Mouse (Mus musculus) midbrain, embryonic 15.5 days (tissue): Measurements from ENCODE around the gene Aldh16a1. TPM values are rescaled to one million over a fixed set of nuclear protein-coding genes. Genes with fewer than 3 reads are reported as not detected.

ENCODE experiments used
- ATAC-seq: fragments of 200-750 bp; cut with Nextera tagmentation; replicated peaks from 2 replicates; pipeline ENCODE4 v1.8.0; 2017; ENCODE audit warnings: moderate TSS enrichment
- H3K27ac ChIP-seq: fragments of 300-500 bp; sonication (generic); 2 replicates; pipeline ENCODE4 v1.5.1; 2015; ENCODE audit warnings: mild to moderate bottlenecking, inconsistent platforms
- H3K27me3 ChIP-seq: fragments of 300-500 bp; sonication (generic); replicated peaks from 2 replicates; pipeline ENCODE4 v1.6.1; 2015; ENCODE audit warnings: inconsistent platforms
- H3K36me3 ChIP-seq: fragments of 300-500 bp; sonication (generic); replicated peaks from 2 replicates; pipeline ENCODE4 v1.6.1; 2015; ENCODE audit warnings: inconsistent platforms
- H3K4me1 ChIP-seq: fragments of 300-500 bp; sonication (generic); 2 replicates; pipeline ENCODE4 v1.6.1; 2015; ENCODE audit warnings: inconsistent platforms
- H3K4me2 ChIP-seq: fragments of 300-500 bp; sonication (generic); 2 replicates; pipeline ENCODE4 v1.6.1; 2015; ENCODE audit warnings: inconsistent platforms, mild to moderate bottlenecking, moderate library complexity
- H3K4me3 ChIP-seq: fragments of 300-500 bp; sonication (generic); 2 replicates; pipeline ENCODE4 v1.5.1; 2015; ENCODE audit warnings: mild to moderate bottlenecking, inconsistent platforms
- H3K9ac ChIP-seq: fragments of 300-500 bp; sonication (generic); 2 replicates; pipeline ENCODE4 v1.6.1; 2015; ENCODE audit warnings: mild to moderate bottlenecking, inconsistent platforms
- H3K9me3 ChIP-seq: fragments of 300-500 bp; sonication (generic); 2 replicates; pipeline ENCODE4 v1.6.1; 2016; ENCODE audit warnings: inconsistent platforms
- WGBS: fragments of 180-500 bp; shearing (Covaris S2); methylation state at CpG from one replicate; pipeline ENCODE4 v1.1.7; 2015; ENCODE audit warnings: mixed read lengths; 5-methylcytosine and 5-hydroxymethylcytosine counted together
- polyA plus RNA-seq: library from polyadenylated mRNA; unstranded; fragments of >200 nt; fragmentation: Nextera tagmentation; extraction: Ambion mirVana; gene quantifications from 2 replicates; pipeline ENCODE4 v1.2.1, GENCODE M21; 2015

Gene Aldh16a1
- polyA plus RNA-seq, 1 experiment from 2014 or later: 16.1 TPM

DNA sequence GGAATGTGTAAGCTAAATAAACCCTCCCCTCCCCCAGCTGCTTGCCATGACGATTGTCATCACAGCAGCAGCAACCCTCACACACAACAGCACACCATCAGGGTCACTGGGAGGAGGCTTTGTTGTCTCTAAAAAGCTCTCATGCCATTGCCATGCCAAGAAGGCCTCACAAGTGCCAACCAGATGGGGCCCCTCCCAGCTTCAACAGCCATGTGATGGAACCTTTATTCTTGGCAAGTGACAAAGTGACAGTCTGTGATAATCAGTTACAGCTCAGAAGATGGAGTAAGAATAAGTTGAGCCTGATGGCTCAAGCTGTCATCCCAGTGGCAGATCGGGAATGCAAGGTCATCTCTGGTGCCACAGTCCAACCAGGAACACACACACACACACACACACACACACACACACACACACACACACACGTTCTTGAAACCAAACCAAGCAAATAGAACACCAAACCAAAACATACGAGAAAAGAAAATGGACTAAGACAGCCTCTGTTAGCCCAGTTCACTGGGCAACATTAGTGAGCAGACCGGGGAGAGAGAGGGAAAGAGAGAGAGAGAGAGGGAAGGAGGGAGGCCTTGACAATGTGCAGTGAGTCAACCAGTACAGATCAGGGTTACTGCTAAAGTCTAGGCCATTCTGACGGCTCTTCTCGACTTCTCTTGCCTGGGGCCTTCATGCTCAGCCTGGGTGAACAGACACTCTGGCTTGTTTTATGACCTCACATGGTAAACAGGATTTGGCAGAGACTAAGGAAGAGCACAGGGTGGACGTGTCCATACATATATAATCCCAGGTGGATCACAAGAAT, 14.3 kb downstream of the Aldh16a1 start:
- H3K9ac ChIP-seq: no peak overlapping the region
- 81% methylated on average over 8 of the region's 8 CpGs for WGBS
- no peaks in the 10 kb centered on the region for H3K27me3 ChIP-seq
- H3K4me2 ChIP-seq: no peak overlapping the region
- peaks cover 8% of the 10 kb centered on the region; the same call in 1 of the 2 replicates for H3K4me1 ChIP-seq
- no peak for ATAC-seq
- no peak overlapping the region for H3K4me3 ChIP-seq
- H3K36me3 ChIP-seq: no peaks in the 10 kb centered on the region
- H3K27ac ChIP-seq: no peak overlapping the region
- no peaks in the 10 kb centered on the region for H3K9me3 ChIP-seq

DNA sequence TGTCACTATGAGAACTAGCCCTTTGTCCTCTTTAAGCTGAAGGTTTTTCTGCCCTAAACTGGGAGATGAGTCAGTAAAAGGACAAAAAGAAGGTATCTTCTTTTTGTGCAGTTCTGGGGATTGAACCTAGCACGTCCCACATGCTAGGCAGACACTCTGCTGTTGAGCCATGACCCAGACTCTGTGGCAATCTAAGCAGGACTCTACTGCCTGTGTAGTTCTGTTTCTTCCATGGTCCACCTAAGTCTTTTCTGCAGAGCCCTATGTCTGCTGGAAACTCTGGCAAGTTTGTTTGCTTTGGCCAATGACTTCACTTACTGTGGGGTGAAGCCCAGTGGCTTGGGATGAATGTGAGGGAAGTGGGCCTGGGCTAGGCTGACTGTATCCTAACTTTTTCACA, 16.0 kb downstream of the Aldh16a1 start:
- Histone ChIP-seq H3K9ac (no peak overlapping the region), H3K9me3 (no peaks in the 10 kb centered on the region), H3K4me3 (no peak overlapping the region), H3K4me1 (peaks cover 8% of the 10 kb centered on the region; the same call in 1 of the 2 replicates), H3K27ac (no peak overlapping the region), H3K4me2 (no peak overlapping the region), H3K27me3 (no peaks in the 10 kb centered on the region), H3K36me3 (no peaks in the 10 kb centered on the region)
- no peak for ATAC-seq
- 84% methylated on average over 1 of the region's 1 CpGs for WGBS

DNA sequence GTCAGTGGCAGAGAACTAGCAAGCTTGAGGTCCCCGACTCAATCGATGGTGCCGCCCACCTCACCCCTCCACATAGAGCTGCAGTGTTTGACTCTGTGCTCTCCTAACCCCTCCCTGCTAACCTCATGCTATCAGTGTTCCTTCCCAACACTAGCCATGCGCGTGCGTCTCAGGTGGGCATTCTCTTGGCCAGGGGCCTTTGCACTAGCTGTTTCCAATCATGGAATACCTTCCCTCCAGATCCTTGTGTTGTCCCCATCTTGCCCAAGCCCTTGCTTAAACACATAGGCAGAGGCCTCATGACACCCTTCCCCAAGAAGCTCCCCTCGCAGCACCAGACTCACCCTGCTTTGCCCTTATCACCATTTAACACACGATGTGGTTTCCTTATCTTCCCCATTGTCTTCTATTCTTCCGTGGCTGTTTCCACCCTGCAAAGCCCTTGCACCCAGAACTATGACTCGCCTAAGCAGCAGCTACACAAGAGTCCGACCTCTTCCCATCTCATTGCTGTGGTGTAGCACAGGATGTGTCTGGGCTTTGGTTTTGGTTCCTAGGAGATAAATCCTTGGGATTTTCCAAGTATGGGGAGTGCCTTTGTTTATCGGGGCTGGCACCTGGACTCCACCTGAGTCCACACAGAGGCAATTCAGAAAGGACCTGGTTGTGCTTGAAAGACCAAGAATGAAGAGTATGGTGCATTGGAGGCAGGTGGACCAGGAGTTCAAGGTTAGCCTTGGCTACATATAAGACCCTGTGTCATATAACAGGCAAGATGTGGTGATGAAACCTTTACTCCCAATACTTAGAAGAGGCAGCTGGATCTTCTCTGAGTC, 17.0 kb downstream of the Aldh16a1 start:
- Histone ChIP-seq H3K9ac (no peak overlapping the region), H3K27ac (no peak overlapping the region), H3K27me3 (no peaks in the 10 kb centered on the region), H3K4me3 (no peak overlapping the region), H3K36me3 (no peaks in the 10 kb centered on the region), H3K9me3 (no peaks in the 10 kb centered on the region), H3K4me1 (peaks cover 8% of the 10 kb centered on the region; the same call in 1 of the 2 replicates), H3K4me2 (no peak overlapping the region)
- ATAC-seq: no peak
- 83% methylated on average over 12 of the region's 12 CpGs for WGBS

DNA sequence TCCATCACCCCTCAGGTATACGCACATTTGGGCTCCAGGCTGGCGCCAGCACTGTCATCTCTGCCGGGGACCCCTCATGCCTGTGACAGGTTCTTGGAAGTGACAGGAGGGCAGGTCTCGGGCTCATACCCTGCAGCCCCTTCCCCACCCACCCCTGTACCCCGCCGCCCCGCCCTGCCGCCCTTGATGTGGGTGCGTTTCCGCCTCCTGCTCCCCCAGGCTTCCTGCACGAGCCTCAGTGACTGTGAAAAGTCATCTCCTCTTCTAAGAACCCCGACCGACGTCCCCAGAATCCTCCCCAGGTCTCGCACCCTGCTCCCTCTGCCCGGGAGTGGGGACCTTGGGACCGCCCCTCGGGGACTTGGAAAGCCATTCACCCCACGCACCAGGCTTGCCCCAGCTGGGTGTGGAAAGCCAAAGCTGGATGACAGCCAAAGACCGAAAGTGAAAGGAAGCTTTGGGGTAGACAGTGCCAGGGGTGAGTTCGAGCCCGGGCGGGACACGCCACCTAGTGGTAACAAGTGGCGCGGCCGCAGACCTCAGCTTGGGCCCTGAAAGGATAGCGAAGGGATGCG, 18.3 kb downstream of the Aldh16a1 start, which contains the start of the genes Gm45713 and Flt3l:
Gm45713 (minus strand) TSS at position 239 of the 575 bp plus-strand sequence.
Flt3l (minus strand) TSS at position 440 of the 575 bp plus-strand sequence.
- H3K36me3 ChIP-seq: no peaks in the 10 kb centered on the region
- ATAC-seq: peak; percentile 79
- no peaks in the 10 kb centered on the region for H3K9me3 ChIP-seq
- no peaks in the 10 kb centered on the region for H3K27me3 ChIP-seq
- H3K4me3 ChIP-seq: peak within 1 kb of the TSS; percentile 38
- H3K9ac ChIP-seq: peak within 1 kb of the TSS; percentile 41; the same call in 1 of the 2 replicates
- H3K27ac ChIP-seq: no peak within 1 kb of the TSS
- peak within 1 kb of the TSS; percentile 61 for H3K4me2 ChIP-seq
- WGBS: 4% methylated on average over 29 of the region's 29 CpGs
- H3K4me1 ChIP-seq: peaks cover 8% of the 10 kb centered on the region; the same call in 1 of the 2 replicates

DNA sequence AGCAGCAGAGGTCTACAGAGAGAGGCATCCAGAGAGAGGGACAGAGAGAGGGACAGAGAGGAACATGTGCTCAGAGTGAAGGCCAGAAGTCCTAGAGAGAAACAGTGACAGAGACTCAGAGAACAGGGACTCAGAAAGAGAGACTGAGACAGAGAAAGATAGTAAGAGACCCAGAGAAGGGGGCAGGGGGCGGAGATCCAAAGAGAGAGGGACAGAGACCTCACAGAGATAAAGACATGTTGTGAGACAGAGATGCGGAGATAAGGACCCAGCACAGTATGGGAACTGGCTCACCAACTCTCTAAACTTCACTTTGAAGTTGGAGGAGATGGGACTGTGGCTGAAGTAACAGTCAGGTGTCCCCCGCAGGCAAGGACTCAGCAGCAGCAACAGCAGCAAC, 19.0 kb downstream of the Aldh16a1 start:
- 85% methylated on average over 3 of the region's 3 CpGs for WGBS
- Histone ChIP-seq H3K4me3 (no peak overlapping the region), H3K36me3 (no peaks in the 10 kb centered on the region), H3K4me2 (no peak overlapping the region), H3K9me3 (no peaks in the 10 kb centered on the region), H3K27ac (no peak overlapping the region), H3K9ac (no peak overlapping the region), H3K4me1 (peaks cover 8% of the 10 kb centered on the region; the same call in 1 of the 2 replicates), H3K27me3 (no peaks in the 10 kb centered on the region)
- no peak for ATAC-seq

DNA sequence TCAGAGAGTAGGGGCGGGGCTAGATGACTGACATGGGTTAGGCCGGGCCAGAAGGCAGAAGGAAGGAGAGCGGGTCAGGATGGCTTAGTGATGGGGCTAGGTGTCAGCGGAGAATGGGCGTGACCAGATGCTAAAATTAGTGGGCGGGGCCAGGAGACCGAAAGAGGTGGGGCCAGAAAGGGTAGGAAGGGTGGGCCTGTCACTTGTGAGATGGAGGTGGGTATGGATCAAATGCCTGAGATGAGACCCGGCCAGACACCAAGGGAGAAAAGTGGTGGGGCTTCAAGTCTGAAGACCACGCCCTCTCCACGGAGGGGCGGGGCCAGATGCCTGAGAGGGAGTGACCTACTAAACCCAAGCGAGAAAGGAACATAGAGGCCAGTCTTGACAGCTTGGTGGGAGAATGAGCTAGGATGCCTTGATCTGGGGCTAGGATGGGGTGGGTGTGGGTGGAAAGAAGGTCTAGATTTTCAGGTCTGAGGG, 19.8 kb downstream of the Aldh16a1 start:
- Histone ChIP-seq H3K36me3 (no peaks in the 10 kb centered on the region), H3K9ac (no peak overlapping the region), H3K4me2 (no peak overlapping the region), H3K27me3 (no peaks in the 10 kb centered on the region), H3K4me3 (no peak overlapping the region), H3K9me3 (no peaks in the 10 kb centered on the region), H3K4me1 (peaks cover 10% of the 10 kb centered on the region; the same call in 1 of the 2 replicates), H3K27ac (no peak overlapping the region)
- WGBS: 8% methylated on average over 12 of the region's 12 CpGs
- ATAC-seq: no peak

DNA sequence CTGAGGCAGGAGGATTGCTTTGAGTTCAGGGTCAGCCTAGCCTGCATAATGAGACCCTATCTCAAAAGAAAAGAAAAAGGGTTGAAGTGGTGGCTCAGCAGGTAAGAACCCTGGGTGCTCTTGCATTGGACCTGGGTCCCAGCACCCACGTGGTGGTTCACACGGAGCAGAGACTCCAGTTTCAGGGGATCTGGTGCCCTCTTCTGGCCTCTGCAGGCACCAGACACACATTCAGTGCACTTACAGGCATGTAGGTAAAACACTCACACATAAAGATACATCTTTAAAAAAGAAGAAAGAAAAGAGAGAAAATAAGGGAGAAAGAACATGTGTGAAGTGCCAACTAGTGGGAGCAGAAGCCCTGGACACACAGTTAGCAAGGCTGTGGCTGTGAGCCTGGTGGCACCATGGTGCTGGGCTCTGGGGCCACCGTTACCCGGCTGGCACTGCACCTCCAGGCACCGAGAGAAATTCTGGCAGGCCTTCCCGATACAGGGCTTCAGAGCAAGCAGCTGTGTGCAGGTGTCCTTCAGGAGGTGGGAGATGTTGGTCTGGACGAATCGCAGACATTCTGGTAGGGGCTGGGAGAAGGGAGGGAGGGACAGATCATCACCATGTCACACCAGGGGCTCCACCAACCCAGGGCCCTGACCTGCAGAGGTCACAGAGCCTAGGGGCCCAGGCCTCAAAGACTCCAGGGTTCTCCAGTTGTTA, 20.8 kb downstream of the Aldh16a1 start:
- WGBS: 75% methylated on average over 8 of the region's 8 CpGs
- ATAC-seq: no peak
- Histone ChIP-seq H3K27me3 (no peaks in the 10 kb centered on the region), H3K4me2 (no peak overlapping the region), H3K27ac (no peak overlapping the region), H3K4me1 (peaks cover 16% of the 10 kb centered on the region; the same call in 1 of the 2 replicates), H3K9ac (no peak overlapping the region), H3K4me3 (no peak overlapping the region), H3K36me3 (no peaks in the 10 kb centered on the region), H3K9me3 (no peaks in the 10 kb centered on the region)

DNA sequence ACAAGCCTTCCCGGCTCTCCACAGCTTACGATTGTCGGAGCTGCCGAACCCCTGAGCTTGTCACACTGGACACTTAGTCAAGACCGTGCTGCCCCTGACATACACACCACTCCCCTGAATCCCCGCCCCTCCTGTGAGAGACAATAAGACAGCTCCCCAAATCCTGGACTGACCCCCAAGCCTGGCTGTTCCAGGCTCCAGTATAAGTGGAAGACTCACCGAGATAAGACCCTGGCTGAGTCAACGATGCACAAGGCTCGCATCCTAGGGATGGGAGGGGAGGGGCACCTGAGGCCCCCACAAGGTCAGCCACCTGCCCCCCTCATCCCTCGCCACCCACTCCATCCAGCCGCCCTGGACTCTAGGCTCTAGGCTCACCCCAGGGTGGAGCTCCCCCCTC, 22.5 kb downstream of the Aldh16a1 start:
- H3K9ac ChIP-seq: no peak overlapping the region
- peaks cover 5% of the 10 kb centered on the region; the same call in 1 of the 2 replicates for H3K36me3 ChIP-seq
- no peak overlapping the region for H3K27ac ChIP-seq
- no peaks in the 10 kb centered on the region for H3K27me3 ChIP-seq
- no peak for ATAC-seq
- no peaks in the 10 kb centered on the region for H3K9me3 ChIP-seq
- H3K4me3 ChIP-seq: no peak overlapping the region
- 79% methylated on average over 11 of the region's 11 CpGs for WGBS
- H3K4me2 ChIP-seq: no peak overlapping the region
- H3K4me1 ChIP-seq: peaks cover 25% of the 10 kb centered on the region

DNA sequence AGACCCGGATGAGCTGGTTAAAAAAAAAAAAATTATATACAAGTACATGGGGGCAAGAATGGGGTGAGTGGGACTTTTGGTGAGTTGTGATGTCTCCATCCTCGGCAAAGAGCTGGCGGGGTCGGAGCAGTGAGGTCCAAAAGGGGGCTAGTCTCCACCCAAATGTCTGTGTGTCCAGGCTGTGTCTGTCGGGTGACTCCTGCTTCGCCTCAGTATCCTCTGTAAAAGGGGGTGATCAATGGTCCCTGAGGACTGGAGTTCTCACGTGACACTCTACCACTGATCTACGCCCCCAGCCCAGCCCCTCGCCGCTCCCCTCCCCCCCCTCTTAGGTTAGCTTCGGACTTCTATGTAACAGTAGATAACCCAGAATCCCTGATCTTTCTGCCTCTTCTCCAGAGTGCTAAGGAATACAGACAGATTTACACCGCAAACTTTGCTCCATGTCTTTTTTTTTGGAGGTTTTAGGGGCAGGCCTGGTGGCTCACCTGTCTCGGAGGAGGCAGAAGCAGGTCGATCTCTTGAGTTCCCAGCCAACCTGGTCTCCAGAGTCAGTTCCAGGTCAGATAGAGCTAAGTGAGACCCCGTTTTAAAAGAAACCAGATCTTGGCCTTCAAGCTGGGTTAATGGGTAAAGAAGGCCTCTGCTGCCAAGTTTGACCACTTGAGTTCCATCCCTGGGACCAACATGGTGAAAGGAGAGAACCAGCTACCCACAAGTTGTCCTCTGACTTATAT, 24.4 kb downstream of the Aldh16a1 start:
- 55% methylated on average over 15 of the region's 15 CpGs for WGBS
- Histone ChIP-seq H3K4me3 (peak overlapping the region; percentile 66), H3K27ac (peak overlapping the region; percentile 93; the same call in 1 of the 2 replicates)

DNA sequence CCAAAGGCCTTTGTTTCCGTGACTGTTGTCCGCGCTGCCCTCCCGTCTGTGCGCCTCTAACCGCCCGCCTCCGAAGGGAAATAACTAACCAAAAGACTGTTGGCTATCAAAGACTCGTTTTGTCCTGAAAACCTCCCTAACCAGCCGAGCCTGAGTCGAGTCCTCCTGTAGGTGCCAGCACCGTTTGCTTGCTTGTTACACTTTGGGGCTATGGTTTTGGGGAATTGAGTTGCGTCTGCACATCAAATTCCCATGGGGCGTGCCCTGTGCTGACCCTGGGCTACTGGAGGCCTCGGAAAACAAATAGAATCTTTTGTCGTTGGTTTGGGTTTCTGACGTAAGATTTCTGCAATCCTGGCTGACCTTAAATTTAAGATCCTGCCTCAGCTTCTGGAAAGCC, 25.1 kb downstream of the Aldh16a1 start:
- peak overlapping the region; percentile 93 for H3K27ac ChIP-seq
- H3K9ac ChIP-seq: peak overlapping the region; percentile 54
- ATAC-seq: no peak
- no peaks in the 10 kb centered on the region for H3K27me3 ChIP-seq
- 1% methylated on average over 17 of the region's 17 CpGs for WGBS
- H3K9me3 ChIP-seq: no peaks in the 10 kb centered on the region
- H3K36me3 ChIP-seq: peaks cover 23% of the 10 kb centered on the region
- H3K4me1 ChIP-seq: peaks cover 39% of the 10 kb centered on the region
- H3K4me2 ChIP-seq: peak overlapping the region; percentile 64
- peak overlapping the region; percentile 66 for H3K4me3 ChIP-seq

More for the DNA sequence above, 24.4 kb downstream of the Aldh16a1 start:
- Histone ChIP-seq H3K27me3 (no peaks in the 10 kb centered on the region), H3K9ac (no peak overlapping the region), H3K9me3 (no peaks in the 10 kb centered on the region), H3K36me3 (peaks cover 23% of the 10 kb centered on the region), H3K4me2 (peak overlapping the region; percentile 64), H3K4me1 (peaks cover 35% of the 10 kb centered on the region)
- no peak for ATAC-seq
